Mouse (Mus musculus): ENCODE measurements around the gene Il12rb2. TPM values are rescaled to one million over a fixed set of nuclear protein-coding genes. Genes with fewer than 3 reads are reported as not detected.
A peak's percentile ranks its signal among the peaks of the same experiment; 100 is the strongest.

Il12rb2 gene
- polyA plus RNA-seq, 1 experiment from 2014 or later: not detected

DNA sequence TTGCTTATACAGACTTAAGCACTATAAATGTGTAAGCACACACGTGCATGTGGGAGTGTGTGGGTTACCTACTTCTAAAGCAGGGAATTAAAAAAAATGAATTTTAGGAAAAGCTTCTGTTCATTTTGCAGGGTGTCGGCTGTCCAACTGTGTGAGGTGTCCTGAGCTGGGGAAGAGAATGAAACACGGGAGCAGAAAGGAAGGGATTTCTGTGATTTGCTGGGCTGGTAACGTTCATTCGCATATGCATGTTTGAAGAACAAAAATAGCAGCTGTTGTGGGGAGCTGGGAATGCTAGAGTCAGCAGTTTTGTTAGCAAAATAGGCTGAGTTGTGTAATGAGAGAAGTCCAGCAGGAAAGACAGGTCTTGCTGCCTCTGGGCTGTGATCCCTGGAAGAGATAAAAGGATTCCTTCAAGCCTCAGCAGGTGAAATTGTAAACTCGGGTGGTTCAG is 75.3 kb downstream of the Il12rb2 start:
- TF ChIP-seq EP300 (IDR thresholded peaks at IDR 0.05) (no peak), CTCF (IDR thresholded peaks at IDR 0.05) (no peak)
- Histone ChIP-seq H3K4me3 (ENCODE audit: low read depth, low read length) (no peak overlapping the region), H3K9me3 (ENCODE audit: low read length) (no peaks in the 10 kb centered on the region), H3K4me2 (replicated peaks; ENCODE audit: low read depth, low read length) (no peak overlapping the region), H3K9ac (replicated peaks; ENCODE audit: low read depth) (no peak overlapping the region), H3K27me3 (replicated peaks; ENCODE audit: insufficient read depth, low read length) (no peaks in the 10 kb centered on the region), H3K4me1 (ENCODE audit: insufficient read depth, low read depth, low read length) (no peaks in the 10 kb centered on the region), H3K27ac (ENCODE audit: low read length) (no peak overlapping the region), H3K36me3 (ENCODE audit: insufficient read depth, low read length) (no peaks in the 10 kb centered on the region)
- 34% methylated on average over 6 of the region's 6 CpGs for WGBS
- DNase-seq (ENCODE audit: low spot score): peak; percentile 55
- ATAC-seq: no peak

DNA sequence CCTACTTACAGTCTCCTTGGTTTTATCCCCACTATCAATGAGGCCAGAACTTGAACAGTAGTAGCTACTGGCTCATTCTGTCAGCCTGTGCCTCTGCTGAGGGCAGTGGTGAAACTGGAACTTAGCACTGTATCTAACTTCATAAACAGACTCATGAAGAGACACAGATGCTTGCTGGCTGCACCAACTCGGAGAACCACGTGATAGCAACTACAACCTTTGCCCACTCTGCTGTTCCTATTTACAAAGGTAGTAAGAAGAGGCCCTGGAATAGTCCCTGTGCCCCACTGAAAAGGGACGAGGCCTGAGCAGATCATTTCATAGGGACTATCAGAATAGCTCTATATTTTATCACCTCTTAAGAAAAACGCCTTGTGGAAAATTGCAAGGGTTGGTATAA is 75.7 kb downstream of the Il12rb2 start:
- Histone ChIP-seq H3K27ac (ENCODE audit: low read length) (no peak overlapping the region), H3K4me1 (ENCODE audit: insufficient read depth, low read depth, low read length) (no peaks in the 10 kb centered on the region), H3K9ac (replicated peaks; ENCODE audit: low read depth) (no peak overlapping the region), H3K27me3 (replicated peaks; ENCODE audit: insufficient read depth, low read length) (no peaks in the 10 kb centered on the region), H3K4me3 (ENCODE audit: low read depth, low read length) (no peak overlapping the region), H3K4me2 (replicated peaks; ENCODE audit: low read depth, low read length) (no peak overlapping the region), H3K9me3 (ENCODE audit: low read length) (no peaks in the 10 kb centered on the region), H3K36me3 (ENCODE audit: insufficient read depth, low read length) (no peaks in the 10 kb centered on the region)
- WGBS: 40% methylated on average over 4 of the region's 4 CpGs
- TF ChIP-seq CTCF (IDR thresholded peaks at IDR 0.05) (no peak), EP300 (IDR thresholded peaks at IDR 0.05) (no peak)
- DNase-seq (ENCODE audit: low spot score) (no peak), ATAC-seq (no peak)

DNA sequence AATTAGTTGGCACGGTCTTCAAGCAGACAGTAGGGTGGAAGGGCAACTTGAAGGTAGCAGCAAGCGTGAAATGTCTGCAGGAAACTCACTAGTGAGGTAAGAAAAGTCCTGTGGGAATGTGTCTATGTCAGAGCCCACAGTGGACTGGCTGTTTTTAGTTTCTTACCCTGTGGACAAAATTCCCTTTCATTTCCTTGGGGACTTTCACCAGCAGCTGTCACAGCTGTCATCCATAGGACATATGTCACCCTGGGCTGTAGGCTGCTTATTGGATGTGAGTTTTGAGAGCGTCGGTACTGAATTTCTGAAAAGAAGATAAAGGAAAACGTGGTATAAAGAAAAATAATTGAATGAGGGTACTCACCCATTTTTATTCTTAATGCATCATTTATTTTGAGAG is 77.2 kb downstream of the Il12rb2 start:
- no peak for ATAC-seq
- 67% methylated on average over 5 of the region's 5 CpGs for WGBS
- H3K9me3 ChIP-seq (ENCODE audit: low read length): no peaks in the 10 kb centered on the region
- H3K4me1 ChIP-seq (ENCODE audit: insufficient read depth, low read depth, low read length): no peaks in the 10 kb centered on the region
- H3K4me2 ChIP-seq (replicated peaks; ENCODE audit: low read depth, low read length): no peak overlapping the region
- no peak overlapping the region for H3K9ac ChIP-seq (replicated peaks; ENCODE audit: low read depth)
- no peak overlapping the region for H3K27ac ChIP-seq (ENCODE audit: low read length)
- no peaks in the 10 kb centered on the region for H3K36me3 ChIP-seq (ENCODE audit: insufficient read depth, low read length)
- TF ChIP-seq EP300 (IDR thresholded peaks at IDR 0.05): no peak
- no peak for TF ChIP-seq CTCF (IDR thresholded peaks at IDR 0.05)
- no peak overlapping the region for H3K4me3 ChIP-seq (ENCODE audit: low read depth, low read length)
- H3K27me3 ChIP-seq (replicated peaks; ENCODE audit: insufficient read depth, low read length): no peaks in the 10 kb centered on the region
- no peak for DNase-seq (ENCODE audit: low spot score)

DNA sequence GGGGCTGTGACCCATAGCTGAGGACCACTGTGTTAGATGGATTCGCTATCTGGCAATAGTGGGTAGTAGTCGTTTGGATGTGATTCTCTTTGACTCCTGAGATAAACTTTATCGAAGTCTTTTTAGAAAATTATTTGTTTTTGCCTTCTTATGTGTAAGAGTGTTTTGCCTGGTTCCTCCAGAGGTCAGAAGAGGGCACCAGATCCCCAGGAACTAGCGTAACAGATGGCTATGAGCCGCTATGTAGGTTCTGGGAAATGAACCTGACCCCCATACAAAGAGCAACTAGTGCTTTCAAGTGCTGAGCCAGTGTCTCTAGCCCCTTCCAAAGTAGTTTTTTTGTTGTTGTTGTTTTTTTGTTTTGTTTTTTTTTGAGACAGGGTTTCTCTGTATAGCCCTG is 79.9 kb downstream of the Il12rb2 start:
- Histone ChIP-seq H3K9ac (replicated peaks; ENCODE audit: low read depth) (no peak overlapping the region), H3K4me2 (replicated peaks; ENCODE audit: low read depth, low read length) (no peak overlapping the region), H3K4me1 (ENCODE audit: insufficient read depth, low read depth, low read length) (no peaks in the 10 kb centered on the region), H3K27ac (ENCODE audit: low read length) (no peak overlapping the region), H3K27me3 (replicated peaks; ENCODE audit: insufficient read depth, low read length) (no peaks in the 10 kb centered on the region), H3K4me3 (ENCODE audit: low read depth, low read length) (no peak overlapping the region), H3K36me3 (ENCODE audit: insufficient read depth, low read length) (no peaks in the 10 kb centered on the region), H3K9me3 (ENCODE audit: low read length) (no peaks in the 10 kb centered on the region)
- WGBS: 53% methylated on average over 5 of the region's 5 CpGs
- ATAC-seq (no peak), DNase-seq (ENCODE audit: low spot score) (no peak)
- TF ChIP-seq EP300 (IDR thresholded peaks at IDR 0.05): no peak
- peak; percentile 26; the same call in 1 of the 2 replicates for TF ChIP-seq CTCF (IDR thresholded peaks at IDR 0.05)

DNA sequence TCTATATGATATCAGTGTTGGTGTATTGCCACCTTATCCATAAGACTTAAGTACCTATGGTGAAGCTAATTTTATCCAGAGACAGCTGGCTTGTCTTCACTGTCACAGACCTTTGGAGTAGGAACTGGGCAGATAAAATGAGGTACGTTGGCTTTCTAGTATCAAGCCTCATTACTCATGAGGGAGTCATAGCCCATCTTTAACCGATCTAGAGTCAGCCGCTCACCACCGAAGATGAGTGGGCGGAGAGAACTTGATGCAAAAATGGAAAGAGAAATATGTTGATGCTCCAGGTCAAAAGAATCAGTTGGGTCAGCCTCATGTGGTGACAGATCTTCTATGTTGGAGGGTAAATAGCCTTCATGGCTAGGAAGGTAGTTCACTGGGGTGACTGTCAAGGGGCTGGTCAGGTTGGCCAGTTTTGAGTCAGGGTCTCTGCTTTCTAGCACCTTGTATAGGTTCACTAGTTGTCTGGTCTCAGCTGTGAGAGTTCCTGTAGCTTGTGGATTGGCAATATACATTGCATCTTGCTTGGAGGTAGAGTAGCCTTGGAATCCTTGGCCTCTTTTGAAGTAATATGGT is 83.9 kb downstream of the Il12rb2 start:
- Histone ChIP-seq H3K9ac (replicated peaks; ENCODE audit: low read depth) (no peak overlapping the region), H3K27ac (ENCODE audit: low read length) (no peak overlapping the region), H3K4me3 (ENCODE audit: low read depth, low read length) (no peak overlapping the region), H3K36me3 (ENCODE audit: insufficient read depth, low read length) (no peaks in the 10 kb centered on the region), H3K9me3 (ENCODE audit: low read length) (no peaks in the 10 kb centered on the region), H3K27me3 (replicated peaks; ENCODE audit: insufficient read depth, low read length) (no peaks in the 10 kb centered on the region), H3K4me1 (ENCODE audit: insufficient read depth, low read depth, low read length) (no peaks in the 10 kb centered on the region), H3K4me2 (replicated peaks; ENCODE audit: low read depth, low read length) (no peak overlapping the region)
- 82% methylated on average over 5 of the region's 5 CpGs for WGBS
- ATAC-seq: no peak
- DNase-seq (ENCODE audit: low spot score): no peak
- no peak for TF ChIP-seq EP300 (IDR thresholded peaks at IDR 0.05)
- TF ChIP-seq CTCF (IDR thresholded peaks at IDR 0.05): no peak

DNA sequence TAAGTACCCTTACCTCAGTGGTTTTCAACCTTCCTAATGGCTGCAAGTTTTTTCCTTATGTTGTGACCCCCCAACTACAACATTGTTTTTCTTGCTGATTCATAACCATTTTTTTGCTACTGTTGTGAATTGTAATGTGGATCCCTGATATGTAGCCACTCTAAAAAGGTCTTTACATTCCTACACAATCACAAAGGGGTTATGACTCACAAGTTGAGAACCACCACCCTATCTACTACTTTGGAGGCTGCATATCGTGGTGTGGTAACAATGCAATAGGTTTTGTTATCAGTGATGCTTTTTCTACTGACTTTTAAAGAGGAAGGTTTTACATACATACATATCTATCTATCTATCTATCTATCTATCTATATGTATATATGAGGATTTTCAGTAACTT is 93.1 kb downstream of the Il12rb2 start:
- Histone ChIP-seq H3K36me3 (ENCODE audit: insufficient read depth, low read length) (0 out of 2 replicates have a peak, but pooled peaks cover 4% of the 10 kb centered on the region), H3K4me3 (ENCODE audit: low read depth, low read length) (no peak overlapping the region), H3K9me3 (ENCODE audit: low read length) (no peaks in the 10 kb centered on the region), H3K27me3 (replicated peaks; ENCODE audit: insufficient read depth, low read length) (no peaks in the 10 kb centered on the region), H3K4me2 (replicated peaks; ENCODE audit: low read depth, low read length) (no peak overlapping the region), H3K27ac (ENCODE audit: low read length) (no peak overlapping the region), H3K4me1 (ENCODE audit: insufficient read depth, low read depth, low read length) (no peaks in the 10 kb centered on the region), H3K9ac (replicated peaks; ENCODE audit: low read depth) (no peak overlapping the region)
- 66% methylated on average over 1 of the region's 1 CpGs for WGBS
- ATAC-seq (no peak), DNase-seq (ENCODE audit: low spot score) (no peak)
- no peak for TF ChIP-seq EP300 (IDR thresholded peaks at IDR 0.05)
- TF ChIP-seq CTCF (IDR thresholded peaks at IDR 0.05): no peak

Data from lung, postnatal 0 days (tissue).